Mouse (Mus musculus) left cerebral cortex, adult 2 months (tissue): ENCODE results near the gene Cyth1. TPM values are rescaled to one million over a fixed set of nuclear protein-coding genes. Genes with fewer than 3 reads are reported as not detected.
A peak's percentile ranks its signal among the peaks of the same experiment; 100 is the strongest.

Experiments
- DNase-seq, 2 experiments: peaks; one replicate each; pipeline ENCODE4 v3.0.0; 2021 to 2022; ENCODE audit warnings: low spot score in 2 of 2, mixed read lengths in 1 of 2; ENCODE audit errors: extremely low spot score in 1 of 2
- H3K27ac ChIP-seq: fragments of 200-600 bp; 2 replicates; pipeline ENCODE4 v1.8.1; 2022
- H3K4me3 ChIP-seq: fragments of 200-600 bp; 2 replicates; pipeline ENCODE4 v1.8.1; 2022
- CTCF ChIP-seq: fragments of 200-600 bp; IDR thresholded peaks from 2 replicates; pipeline ENCODE4 v1.8.1; 2022; ENCODE audit warnings: antibody characterized with exemption, mild to moderate bottlenecking, moderate library complexity
- intact Hi-C: fragments of 180-260 bp; cut with DNase I; formaldehyde crosslinking; loops from one replicate; pipeline ENCODE4 v1.15.1; 2025
- total RNA-seq, 2 experiments: library from RNA; stranded (reverse); gene quantifications; 2 replicates each; pipeline ENCODE4 v1.2.3; 2021

The Cyth1 gene
- total RNA-seq, 2 experiments from 2014 or later = 65.2 to 69.3 TPM

- no peak overlapping the region for H3K27ac ChIP-seq
- intact Hi-C loops = no loop called here
- DNase-seq = no peak
- TF ChIP-seq CTCF = no peak
- no peak overlapping the region for H3K4me3 ChIP-seq
These were observed 112.2 kb downstream of the Cyth1 start for GRCm38 (mm10) chr11:118136172-118136632.

GRCm38 (mm10) chr11:118135271-118135670, 113.1 kb downstream of the Cyth1 start:
- no peak for TF ChIP-seq CTCF

GRCm38 (mm10) chr11:118133752-118134169, 114.6 kb downstream of the Cyth1 start:
- Histone ChIP-seq H3K27ac (no peak overlapping the region), H3K4me3 (no peak overlapping the region)
- no peak for TF ChIP-seq CTCF
- peak in 1 of 2 experiments; percentile 45 for DNase-seq
- intact Hi-C loops = no loop called here

More at GRCm38 (mm10) chr11:118135271-118135670, 113.1 kb downstream of the Cyth1 start:
- DNase-seq = no peak
- no peak overlapping the region for H3K27ac ChIP-seq
- intact Hi-C loops = no loop called here
- no peak overlapping the region for H3K4me3 ChIP-seq

GRCm38 (mm10) chr11:118133133-118133751, 115.2 kb downstream of the Cyth1 start:
- intact Hi-C loops = no loop called here
- DNase-seq = no peak
- no peak overlapping the region for H3K4me3 ChIP-seq

GRCm38 (mm10) chr11:118132136-118132535, 116.3 kb downstream of the Cyth1 start:
- intact Hi-C loops = no loop called here
- Histone ChIP-seq H3K27ac (no peak overlapping the region), H3K4me3 (no peak overlapping the region)
- no peak for DNase-seq
- no peak for TF ChIP-seq CTCF

More at GRCm38 (mm10) chr11:118133133-118133751, 115.2 kb downstream of the Cyth1 start:
- no peak overlapping the region for H3K27ac ChIP-seq
- no peak for TF ChIP-seq CTCF

GRCm38 (mm10) chr11:118130534-118130933, 117.9 kb downstream of the Cyth1 start, which contains the start of gene Dnah17:
Gene Dnah17 (minus strand): TSS chr11:118130634.
- intact Hi-C loops = no loop called here
- TF ChIP-seq CTCF = no peak
- no peak for DNase-seq
- Histone ChIP-seq H3K27ac (no peak within 1 kb of the TSS), H3K4me3 (no peak within 1 kb of the TSS)

- Histone ChIP-seq H3K27ac (no peak overlapping the region), H3K4me3 (no peak overlapping the region)
- TF ChIP-seq CTCF = no peak
- intact Hi-C loops = no loop called here
- no peak for DNase-seq
These were observed 118.6 kb downstream of the Cyth1 start for GRCm38 (mm10) chr11:118129812-118130211.

GRCm38 (mm10) chr11:118121592-118121991, 126.8 kb downstream of the Cyth1 start:
- no peak for DNase-seq
- intact Hi-C loops = no loop called here
- no peak overlapping the region for H3K4me3 ChIP-seq
- no peak overlapping the region for H3K27ac ChIP-seq
- no peak for TF ChIP-seq CTCF

GRCm38 (mm10) chr11:118118777-118119176, 129.6 kb downstream of the Cyth1 start:
- H3K27ac ChIP-seq = no peak overlapping the region
- no peak for DNase-seq
- intact Hi-C loops = no loop called here
- no peak overlapping the region for H3K4me3 ChIP-seq
- TF ChIP-seq CTCF = no peak

- H3K4me3 ChIP-seq = no peak overlapping the region
- DNase-seq = no peak
- no peak overlapping the region for H3K27ac ChIP-seq
- intact Hi-C loops = no loop called here
- no peak for TF ChIP-seq CTCF
These were observed 133.7 kb downstream of the Cyth1 start for GRCm38 (mm10) chr11:118114581-118115110.

GRCm38 (mm10) chr11:118113516-118114205, 134.7 kb downstream of the Cyth1 start:
- TF ChIP-seq CTCF = no peak
- no peak for DNase-seq
- intact Hi-C loops = no loop called here
- Histone ChIP-seq H3K27ac (no peak overlapping the region), H3K4me3 (no peak overlapping the region)

GRCm38 (mm10) chr11:118104001-118104400, 144.4 kb downstream of the Cyth1 start:
- no peak overlapping the region for H3K27ac ChIP-seq
- no peak overlapping the region for H3K4me3 ChIP-seq
- intact Hi-C loops = loop anchor here (1.0 kb wide), 1 partner anchor 233 kb away; no protein-coding TSS in a partner anchor
- DNase-seq = peak; percentile 78 to 80
- peak; percentile 84 for TF ChIP-seq CTCF
